Mouse (Mus musculus): ENCODE results near the gene Osgin1.

The Osgin1 gene

DNA sequence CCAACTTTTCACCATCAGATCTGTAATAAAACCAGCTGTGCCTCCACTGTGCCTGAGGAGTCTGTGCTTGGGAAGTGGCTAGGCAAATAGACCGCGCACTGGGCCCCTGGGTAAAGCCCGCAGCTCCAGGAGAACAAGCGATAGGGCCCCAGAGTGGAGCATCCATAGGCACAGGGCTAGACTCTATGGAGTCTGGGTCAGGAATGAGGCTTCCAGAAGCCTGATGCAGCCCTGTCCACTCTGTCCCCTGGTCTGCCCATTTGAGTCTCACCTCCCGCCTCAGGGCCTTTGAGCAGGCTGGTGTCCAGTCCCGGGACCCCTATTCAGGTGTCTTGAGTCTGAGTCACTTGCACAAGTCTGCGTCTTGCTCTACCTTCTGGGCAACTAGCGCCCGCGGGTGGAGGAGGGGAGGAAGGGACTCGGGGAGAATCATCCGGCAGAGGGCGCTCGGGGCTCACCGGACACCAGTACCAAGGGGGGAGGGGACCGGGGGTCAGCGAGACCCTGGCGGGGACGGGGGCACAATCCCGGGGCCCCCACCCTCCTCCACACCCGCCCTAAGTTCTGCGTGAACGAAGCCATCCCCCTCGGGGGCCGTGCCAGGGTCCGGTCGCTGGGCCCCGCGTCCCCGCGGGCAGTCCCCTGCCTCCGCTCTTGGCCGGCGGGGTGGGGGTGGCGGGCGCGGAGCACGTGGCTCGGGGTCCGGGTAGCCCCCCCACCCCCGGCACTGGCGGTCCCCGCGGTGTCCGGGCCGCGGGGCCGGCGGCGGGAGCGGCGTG, 12.5 kb downstream of the Osgin1 start, which contains the start of gene Necab2:
Gene Necab2, plus strand, starts transcription at position 509 of the 779 bp plus-strand sequence.
- WGBS, result 2% methylated on average over 44 of the region's 52 CpGs

DNA sequence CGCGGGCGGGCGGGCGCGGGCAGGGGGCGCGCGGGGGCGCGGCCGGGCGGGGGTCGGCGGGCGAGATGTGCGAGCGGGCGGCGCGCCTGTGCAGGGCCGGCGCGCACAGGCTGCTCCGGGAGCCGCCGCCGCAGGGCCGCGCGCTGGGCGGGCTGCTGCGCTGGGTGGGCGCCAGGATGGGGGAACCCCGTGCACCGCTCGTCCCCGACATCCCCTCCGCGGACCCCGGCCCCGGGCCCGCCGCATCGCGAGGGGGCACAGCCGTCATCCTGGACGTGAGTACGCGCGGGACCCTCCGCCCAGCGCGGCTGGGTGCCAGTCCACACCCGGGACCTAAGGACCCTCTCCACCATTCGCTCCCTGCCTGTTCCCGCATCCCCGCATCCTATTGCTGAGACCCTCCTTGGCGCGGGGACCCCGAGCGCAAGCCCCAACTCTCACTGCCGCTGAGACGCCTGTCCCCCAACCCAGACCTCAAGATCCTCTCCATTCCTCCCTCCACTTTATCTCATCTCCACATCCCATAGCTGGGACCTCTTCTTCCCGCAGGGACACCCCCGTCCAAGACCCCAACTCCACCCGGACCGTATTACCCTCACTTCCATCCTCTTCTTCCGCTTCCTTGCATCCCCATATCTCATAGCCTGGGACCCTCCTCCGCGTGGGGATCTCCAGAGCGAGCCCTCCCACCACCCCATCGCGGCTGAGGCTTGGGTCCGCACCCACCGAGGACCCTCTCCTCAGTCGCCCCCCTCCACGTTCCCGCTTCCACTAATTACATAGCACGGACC, 13.3 kb downstream of the Osgin1 start:
- WGBS, result 1% methylated on average over 48 of the region's 80 CpGs

DNA sequence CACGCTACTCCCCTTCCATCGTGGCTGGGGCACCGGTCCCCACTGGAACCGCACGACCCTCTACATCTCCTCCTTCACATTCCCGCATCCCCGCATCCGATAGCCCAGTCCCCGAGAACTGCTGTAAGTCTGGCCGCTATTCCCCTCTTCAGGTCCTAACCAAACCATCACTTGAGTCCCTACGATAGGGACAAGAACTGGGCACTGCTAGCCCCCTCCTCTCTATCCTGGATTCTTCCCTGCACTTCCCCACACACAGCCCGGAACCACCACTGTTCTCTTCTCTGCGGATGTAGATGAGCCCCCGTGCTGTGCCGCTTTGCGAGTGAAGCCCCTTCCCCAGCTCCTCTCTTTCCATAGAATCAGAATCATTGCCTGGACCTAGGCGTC, 13.9 kb downstream of the Osgin1 start:
- WGBS, result 3% methylated on average over 17 of the region's 17 CpGs

DNA sequence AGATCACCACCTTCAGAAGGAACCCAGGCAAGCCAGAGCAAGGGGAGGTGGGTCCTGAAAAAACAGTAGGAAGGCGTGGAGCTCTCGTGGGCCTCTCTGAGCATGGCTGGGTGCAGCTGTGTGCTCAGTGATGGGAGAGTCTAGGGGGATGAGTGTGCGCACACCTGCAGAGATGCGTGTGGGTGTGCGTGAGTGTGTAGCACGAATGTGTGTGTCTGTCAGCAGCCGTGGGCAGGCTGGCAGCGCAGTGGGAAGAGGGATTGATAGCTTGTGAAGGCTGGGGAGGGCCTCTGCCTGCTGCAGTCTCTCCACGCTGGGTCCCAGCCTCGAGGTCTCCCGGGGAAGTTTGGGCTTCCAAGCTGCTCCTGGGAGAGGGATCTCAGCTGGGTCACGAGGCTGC, 15.7 kb downstream of the Osgin1 start:
- WGBS, result 42% methylated on average over 12 of the region's 12 CpGs

DNA sequence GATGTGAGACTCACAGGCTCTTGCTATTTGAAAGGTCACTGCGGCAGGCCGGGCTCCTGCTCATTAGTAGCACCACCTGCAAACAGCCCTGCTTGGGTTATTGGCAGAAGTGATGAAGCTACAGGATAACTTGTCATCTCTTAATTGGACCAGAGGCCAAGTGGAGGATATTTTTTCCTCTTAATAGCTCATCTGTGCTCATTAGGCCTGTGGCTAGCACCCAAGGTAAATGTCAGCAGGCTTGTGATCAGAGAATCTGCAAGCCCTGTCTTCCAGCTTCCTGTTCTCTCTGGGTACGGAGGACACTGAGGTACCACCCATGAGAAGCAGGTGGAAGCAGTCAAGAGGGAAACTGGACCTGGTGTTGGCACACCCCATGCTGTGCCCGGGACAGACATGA, 17.2 kb downstream of the Osgin1 start:
- WGBS, result 91% methylated on average over 4 of the region's 4 CpGs

DNA sequence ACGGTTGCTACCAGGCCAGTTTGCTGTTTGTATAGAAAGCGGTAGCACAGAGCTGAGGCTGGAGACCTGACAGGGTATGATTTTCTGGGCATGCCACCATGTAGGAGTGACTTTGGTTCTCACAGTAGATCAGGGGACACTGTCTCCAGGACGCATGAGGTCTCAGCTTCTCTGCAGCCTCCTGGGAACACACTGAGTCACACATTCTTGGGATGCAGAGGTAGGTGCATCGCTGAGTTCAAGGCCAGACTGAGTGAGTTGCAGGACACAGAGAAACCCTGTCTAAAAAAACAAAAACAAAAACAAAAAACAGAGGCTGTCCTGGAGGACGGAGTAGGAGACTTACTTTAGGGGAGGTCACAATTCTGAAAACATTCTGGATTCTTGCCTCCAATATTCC, 19.0 kb downstream of the Osgin1 start:
- WGBS, result 93% methylated on average over 5 of the region's 5 CpGs

DNA sequence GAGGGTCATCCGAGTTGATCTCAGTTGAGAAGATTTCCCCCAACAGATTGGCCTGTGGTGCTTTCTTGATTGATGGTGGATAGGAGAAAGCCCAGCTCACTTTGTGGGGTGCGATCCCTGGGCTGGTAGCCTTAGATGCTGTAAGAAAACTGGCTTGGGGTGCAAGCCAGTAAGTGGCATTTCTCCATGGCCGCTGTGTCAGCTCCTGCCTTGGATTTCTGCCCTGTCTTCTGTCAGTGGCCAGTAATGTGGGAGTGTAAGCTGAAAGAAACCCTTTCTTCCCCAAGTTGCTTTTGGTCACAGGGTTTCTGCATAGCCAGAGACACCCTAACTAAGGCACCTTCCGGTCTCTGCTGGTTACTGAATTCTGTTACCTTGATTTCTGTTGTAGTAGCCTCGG, 22.1 kb downstream of the Osgin1 start:
- WGBS, result 65% methylated on average over 5 of the region's 5 CpGs

DNA sequence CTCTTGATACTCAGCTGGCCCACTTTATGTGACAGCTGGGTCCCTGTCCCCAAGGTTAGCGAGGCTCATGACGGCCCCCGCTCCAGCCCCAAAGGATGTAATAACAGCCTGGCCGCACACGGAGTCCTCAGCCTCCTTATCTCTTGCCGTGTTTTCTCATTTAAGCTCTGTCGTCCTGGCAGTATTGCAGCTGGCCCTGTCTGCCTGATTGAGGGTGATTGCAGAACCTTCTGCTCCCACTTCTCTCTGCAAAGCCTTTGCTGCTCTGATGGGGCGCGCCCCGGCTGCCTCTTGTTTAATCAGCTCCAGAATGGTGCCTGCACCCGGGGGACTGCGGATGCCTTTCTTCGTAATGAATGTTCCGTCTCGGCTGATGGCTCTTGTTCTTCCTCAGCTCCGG, 25.8 kb downstream of the Osgin1 start:
- 66% methylated on average over 16 of the region's 16 CpGs for WGBS

DNA sequence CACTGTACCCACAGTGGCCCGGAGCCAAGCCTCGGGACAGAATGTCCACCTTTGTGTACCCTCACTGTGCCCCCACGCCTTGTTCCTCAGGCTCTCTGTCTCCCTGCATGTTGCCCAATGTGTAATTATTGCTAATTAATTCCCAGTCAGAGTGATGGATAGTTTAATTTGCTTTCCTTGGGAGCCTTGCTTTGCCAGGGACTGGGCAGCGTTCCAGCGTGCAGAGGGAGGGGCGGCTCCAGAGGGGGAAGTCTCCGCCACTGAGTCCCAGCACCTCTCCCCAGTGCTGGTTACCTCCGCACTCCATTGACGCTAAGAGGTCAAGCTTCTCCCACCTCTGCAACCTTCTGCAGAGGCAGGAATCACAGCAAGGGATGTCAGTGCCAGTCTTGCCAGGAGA, 27.4 kb downstream of the Osgin1 start:
- 36% methylated on average over 9 of the region's 9 CpGs for WGBS

DNA sequence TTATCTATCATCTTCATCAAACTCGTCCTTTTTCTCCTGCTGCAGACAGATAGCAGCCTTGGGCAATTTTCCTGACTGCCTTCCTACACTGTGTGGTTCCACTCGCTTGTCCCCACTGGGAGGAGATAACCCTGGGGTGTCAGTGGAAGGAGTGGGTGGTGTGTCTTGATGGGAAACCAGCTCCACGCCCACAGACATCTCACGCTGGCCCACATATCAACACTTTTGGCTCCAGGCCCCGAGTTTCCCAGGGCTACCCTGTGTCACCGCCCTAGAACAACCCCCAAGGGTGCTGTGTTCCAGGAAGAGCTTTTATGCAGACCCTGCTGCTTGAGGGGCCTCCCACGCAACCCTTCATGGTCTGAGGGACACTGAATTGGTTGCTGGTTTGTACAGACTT, 29.8 kb downstream of the Osgin1 start:
- WGBS, result 47% methylated on average over 7 of the region's 7 CpGs

DNA sequence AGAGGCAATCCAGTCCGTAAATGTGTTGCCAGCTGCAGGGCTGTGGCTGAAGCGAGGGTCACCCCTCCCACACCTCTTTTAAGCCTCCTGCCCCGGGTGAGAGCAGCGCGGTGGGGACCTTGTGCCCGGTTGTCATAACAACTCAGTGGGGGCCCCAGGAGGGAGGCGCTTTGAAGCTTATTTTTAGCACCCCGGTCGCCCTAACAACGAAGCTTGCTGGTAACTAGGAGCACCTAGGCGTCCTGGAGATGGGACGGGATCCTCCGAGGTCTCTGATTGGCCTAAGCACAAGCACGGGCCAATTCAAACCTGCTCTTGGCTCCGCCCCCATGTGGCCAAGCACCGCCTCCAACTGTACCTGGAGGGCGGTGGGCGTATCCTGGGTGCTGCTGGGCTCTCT, 32.2 kb downstream of the Osgin1 start:
- 8% methylated on average over 18 of the region's 18 CpGs for WGBS

DNA sequence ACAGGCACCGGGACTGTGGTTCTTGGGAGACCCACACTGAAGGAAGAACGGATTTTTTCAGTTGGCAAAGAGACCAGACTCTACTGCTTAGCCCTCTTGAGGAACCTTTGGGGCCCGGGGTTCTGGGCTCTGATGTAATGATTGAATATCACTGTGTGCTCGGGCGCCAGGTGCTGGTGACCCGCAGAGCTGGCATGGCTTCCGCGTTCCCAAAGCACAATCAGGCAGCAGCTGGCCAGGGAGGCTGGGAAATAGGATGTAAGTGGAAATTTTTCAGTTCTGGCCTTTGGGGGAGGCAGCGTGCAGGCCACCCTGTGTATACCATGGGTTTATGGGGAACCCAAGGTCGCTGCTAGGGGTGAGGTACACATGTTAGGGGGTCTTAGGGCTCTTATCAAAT, 32.9 kb downstream of the Osgin1 start:
- 71% methylated on average over 10 of the region's 10 CpGs for WGBS

DNA sequence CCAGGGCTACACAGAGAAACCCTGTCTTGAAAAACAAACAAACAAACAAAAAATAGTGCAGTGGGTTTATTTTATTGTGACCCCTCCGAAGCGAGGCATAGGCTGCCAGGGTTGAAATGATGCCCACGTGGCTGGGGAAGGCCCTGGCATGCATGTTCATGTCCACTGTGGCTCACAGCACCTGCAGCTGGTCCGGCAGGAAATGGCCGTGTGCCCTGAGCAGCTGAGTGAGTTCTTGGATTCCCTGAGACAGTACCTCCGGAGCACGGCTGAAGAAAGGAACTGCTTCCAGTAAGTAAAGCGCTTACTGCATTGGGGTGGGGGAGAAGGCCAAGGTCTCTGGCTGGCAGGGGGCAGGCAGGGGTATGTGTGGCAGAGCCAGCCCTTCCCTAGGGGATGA, 34.2 kb downstream of the Osgin1 start:
- WGBS, result 75% methylated on average over 8 of the region's 8 CpGs

DNA sequence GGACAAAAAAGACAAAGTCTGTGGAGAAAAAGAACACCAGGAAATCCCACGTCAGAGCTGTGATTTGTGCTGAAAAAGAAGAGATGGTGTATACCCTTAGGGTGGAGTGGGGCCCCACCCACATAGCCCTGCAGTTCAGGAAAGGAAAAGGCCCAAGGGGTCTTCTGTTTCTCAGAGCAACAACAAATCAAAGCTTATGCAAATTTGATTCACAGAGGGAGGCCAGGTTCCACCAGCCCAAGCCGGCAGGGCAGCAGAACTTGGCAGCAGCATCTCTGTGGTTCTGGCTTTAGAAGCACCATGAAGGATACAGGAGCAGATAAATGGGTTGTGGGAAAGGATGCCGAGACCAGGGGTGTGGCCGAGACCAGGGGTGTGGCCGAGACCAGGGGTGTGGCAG, 44.8 kb downstream of the Osgin1 start:
- 48% methylated on average over 5 of the region's 5 CpGs for whole genome bisulfite sequencing

DNA sequence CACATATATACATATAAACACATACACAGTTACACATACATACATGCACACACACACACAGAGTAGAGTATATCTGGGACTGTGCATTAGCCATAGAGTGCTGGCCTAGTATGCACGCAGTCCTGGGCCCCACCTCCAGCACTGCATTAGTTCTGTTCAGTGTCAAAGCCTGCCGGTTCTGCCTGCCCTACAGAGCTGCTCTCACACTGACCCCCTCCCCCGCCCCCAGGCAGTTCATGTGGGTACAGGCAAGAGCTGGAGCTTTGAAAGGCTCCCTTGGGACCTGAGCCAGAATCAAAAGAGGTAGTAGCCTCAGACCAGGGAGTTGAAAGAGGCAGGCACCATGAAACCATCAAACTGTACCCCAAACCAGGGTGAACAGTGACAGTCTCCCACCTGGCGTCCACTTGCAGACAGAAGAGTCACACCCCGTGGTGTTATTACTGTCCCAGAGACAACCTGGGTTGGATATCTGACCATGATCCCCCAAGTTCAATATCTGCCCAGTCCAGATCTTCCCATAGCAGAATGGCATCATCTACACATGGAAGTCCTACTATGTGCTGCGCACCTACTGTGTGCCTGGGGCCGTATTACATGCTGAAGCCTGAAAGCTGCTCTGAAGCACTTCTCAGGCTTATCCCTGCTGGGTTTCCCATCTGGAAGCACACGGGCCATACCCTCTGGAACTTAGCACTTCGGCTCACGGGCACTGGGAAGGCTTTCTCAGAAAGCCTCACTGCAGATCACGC, 50.4 kb downstream of the Osgin1 start:
- 87% methylated on average over 11 of the region's 11 CpGs for WGBS

DNA sequence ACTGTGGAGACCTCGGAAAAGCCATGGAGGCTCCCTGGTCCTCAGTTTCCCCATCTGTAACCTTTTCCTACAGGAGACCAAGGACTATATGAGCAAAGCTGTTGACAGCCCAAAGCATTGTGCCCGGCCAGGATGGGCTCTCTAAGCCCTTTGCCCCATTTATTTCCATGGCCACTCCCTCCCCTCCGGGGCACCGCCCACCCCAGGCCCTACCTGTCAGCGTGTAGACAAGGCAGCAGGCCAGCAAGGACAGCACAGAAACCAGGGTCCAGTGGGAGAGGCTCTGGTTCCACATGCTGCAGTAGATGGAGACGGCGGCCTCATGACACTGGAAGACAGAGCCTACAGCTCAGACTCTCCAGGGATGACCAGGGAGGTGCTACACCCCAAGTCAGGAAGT, 53.2 kb downstream of the Osgin1 start:
- WGBS, result 87% methylated on average over 7 of the region's 7 CpGs

Data from cerebral cortex, adult 2 months (tissue).